Mouse (Mus musculus) kidney, postnatal 36 days (tissue): ENCODE data around the gene Mgat5.

Source experiments
- DNase-seq, 2 experiments: peaks; one replicate each; pipeline ENCODE4 v3.0.0; 2021 to 2022; ENCODE audit warnings: mixed read lengths in 2 of 2

Mgat5 gene

DNA sequence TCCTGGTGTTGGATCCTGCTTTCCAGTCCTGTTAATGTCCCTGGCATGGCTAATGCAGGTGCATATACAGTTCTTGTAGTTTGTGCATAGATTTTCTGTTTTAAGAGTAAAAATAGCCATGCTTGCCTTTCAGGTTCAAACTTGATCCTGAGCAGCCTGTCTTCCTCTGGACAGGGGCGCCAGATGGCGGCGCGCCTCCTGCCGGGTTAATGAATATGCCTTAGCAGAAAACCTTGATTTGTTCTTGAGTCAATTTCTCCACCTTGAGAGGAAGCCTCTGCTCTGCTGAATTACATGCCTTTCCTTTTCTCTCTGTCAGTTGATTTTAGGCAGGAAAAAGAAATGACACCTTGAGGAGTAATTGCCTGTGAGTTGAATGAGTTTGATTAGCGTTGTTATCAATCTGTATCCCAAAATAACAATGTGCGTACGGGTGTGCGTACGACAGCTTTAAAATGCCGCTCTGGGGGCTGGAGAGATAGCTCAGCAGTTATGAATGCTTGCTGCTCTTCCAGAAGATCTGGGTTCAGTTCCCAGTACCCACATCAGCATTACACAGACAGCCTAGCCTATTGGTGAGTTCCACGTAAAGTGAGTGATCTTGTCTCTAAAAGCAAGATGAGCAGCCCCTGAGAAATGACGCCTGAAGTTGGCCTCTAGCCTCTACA, 57.5 kb downstream of the Mgat5 start:
- peak; percentile 45 to 75 for DNase-seq

DNA sequence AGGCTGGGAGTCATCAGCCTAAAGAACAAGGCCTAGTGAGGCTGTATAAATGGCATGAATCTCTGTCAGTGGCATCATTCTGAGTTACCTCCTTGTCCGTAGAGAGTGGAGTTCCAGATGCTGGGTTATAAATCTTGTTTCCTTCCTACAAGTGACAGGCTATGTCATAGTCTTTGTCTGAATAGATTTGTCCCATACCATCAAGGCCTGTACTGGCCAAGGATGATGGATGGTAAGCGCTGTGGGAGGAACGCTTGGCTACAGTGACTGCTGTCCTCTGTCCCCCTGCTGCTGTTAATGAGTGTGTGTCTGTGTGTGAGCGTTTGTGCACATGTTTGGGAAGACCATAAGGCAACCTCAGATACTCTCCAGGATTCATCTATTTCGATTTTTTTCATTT, 63.2 kb downstream of the Mgat5 start:
- DNase-seq: no peak

DNA sequence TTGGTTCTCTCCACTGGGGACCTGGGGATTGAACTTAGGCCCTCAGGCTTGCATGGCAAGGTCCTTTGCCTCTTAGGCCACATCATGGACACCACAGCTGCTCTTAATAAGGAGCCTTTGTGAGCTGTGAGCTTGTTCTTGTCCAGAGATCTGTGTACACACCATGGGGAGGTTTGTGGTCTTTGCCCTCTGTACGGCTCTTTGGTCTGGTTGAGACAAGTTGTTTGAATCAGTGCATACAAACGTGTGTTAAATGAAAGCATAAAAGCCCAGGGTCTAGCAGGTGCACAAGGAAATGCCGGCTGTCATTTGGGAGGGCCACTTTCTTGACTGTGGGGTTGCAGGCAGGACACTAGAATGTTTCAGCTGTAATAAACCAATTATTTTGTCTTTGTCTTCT, 64.5 kb downstream of the Mgat5 start:
- DNase-seq: peak in 1 of 2 experiments; percentile 14

DNA sequence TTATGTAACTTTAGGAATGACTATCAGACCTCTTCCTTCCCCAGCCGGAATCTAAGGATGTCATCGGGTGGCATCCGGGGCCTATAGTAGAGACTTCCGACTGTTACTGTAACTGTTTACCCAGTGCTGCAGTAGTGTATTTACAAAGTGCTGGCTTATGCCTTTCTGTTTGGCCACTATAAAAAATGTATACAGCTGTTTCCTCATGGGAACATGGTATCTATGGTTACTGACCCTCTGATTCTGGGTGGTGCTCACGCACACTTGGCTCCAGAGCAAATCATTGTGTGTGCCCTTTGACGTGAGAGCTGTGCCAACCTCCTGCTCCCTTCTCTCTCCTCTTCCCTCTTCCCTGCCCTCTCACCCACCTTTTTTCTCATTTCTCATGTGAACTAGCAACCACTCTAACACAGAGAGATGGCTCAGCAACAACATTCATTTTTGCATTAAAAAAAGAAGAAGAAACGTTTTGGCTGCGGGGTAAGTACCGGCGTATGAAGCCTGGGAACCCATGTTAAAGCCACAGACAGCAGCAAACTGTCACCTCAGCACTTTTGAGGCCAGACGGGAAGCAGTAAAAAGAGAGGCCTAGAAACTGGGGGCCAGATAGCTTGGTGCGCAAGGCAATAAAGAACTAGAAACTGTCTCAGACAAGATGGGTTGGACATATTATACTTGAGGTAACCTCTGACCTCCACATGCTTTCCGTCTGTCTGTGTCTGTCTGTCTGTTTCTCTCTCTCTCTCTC, 65.6 kb downstream of the Mgat5 start:
- peak in 1 of 2 experiments; percentile 16 for DNase-seq

DNA sequence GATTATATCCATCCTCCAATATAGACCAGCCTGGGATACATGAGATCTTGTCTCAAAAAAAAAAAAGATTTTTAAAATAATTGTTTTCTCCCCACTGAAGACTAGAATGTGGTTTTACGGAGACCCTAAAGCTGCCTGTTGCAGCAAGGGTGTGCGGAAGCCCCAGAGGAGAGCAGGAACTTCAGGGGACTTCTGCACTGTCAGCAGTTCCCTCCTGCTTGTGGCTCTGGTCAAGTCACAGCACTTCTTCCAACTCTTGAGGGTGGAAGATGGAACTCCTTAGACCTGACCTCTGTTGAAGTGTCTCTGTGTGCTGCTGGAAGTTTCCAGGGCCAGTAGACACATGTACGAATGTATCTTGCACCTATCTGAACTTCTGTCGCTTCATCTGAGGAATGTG, 66.3 kb downstream of the Mgat5 start:
- peak in 1 of 2 experiments; percentile 18 for DNase-seq

DNA sequence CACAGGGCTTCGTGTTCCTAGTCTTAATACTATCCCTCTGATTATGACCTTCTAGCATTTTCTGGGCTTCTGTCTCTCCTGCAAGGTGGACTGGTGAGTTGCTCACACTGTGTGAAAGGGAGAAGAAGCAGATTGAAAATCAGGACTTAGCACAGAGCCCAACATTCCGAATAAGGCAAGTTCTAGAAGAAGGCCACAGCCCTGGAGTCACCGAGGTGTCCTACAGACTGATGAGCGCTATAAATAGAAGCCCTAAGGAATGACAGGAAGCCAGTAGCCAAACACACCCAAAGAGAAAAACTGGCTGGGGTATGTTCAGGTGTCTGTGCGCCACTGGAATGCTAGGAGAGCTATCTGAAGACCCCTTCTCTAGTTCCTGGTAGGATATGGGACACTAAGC, 68.5 kb downstream of the Mgat5 start:
- no peak for DNase-seq

DNA sequence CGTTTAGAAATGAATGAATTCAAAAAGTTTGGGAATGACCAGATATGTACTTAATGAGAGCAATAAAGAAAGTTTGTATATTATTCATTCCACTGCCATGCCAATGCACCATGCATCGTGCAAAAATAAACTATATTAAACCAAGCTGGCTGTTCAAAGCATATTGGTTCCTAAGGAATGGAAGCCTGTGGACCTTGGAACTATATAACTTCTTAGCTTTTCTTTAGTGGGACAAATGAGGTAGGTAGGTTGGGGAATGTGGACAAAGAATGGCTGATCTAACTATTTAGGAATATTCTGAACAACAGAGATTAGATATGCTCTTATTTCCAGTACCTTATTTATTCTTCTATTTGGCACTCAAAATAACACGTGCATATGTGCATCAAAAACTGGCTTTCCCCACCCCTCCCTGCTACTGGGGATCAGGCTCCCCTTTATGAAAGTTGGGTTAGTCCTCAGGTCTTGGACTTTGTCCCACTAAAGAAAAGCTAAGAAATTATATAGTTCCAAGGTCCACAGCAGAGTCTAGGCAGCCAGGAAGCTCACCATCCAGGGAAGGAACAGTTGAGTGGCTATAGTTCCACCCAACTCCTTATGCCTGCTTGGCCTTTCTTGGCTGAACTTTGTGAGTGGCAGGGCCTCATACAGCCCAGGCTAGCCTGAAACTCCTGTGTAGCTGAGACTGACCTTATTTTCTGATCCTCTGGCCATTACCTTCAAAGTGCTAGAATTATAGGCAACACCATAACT, 70.9 kb downstream of the Mgat5 start:
- DNase-seq: peak in 1 of 2 experiments; percentile 9

DNA sequence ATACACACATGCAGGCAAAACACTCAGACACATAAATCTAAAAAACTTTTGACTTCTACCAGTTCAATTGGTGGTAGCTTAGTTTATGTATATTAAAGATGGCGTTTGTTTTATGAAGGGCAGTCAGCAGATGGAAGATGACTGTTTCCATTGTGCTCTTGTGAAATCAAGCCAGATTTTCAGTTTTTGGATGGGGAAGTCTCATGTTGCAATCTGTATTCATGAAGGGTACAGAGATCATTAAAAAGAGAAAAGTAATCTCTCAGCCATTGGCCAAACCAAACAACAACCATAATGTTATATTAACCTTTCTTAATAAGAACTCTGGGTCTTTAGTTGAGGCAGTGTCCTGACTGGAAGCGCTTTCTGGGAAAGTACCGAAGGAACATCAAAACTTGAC, 73.3 kb downstream of the Mgat5 start:
- no peak for DNase-seq

DNA sequence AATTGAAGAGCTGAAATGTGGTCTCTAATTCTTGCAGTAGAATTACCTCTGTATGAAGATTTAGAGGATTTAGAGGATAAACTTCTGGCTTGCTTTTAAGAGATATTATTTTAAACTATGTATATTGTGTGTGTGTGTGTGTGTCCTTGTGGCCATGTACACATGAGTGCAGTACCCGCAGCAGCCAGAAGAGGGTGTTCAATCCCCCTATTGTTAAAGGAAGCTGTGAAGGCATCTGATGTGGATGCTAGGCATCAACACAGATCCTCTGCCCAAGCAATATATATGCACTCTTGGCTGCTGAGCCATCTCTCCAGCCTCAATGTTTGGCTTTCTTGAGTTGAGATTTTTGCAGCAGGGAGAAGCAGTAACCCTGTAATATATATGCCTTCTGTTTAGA, 75.4 kb downstream of the Mgat5 start:
- peak in 1 of 2 experiments; percentile 45 for DNase-seq

DNA sequence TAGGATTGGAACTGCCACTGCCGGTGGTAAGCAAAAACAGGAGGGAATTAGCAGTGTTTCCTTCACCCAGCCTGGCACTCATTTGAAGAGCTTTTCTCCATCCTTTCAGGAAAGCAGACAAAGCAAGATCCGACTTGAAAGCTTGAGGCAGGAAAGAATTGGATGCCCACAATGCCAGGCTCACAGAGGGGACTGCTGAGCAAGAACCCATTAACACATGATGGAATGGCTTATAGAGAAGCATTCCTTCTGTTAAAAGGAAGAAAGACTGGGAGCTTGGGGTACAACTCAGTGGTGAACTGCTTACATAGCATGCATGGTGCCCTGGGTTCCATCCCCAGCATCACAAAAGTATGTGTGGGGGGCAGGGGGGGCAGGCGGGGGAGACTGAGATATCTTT, 80.2 kb downstream of the Mgat5 start:
- DNase-seq: no peak

DNA sequence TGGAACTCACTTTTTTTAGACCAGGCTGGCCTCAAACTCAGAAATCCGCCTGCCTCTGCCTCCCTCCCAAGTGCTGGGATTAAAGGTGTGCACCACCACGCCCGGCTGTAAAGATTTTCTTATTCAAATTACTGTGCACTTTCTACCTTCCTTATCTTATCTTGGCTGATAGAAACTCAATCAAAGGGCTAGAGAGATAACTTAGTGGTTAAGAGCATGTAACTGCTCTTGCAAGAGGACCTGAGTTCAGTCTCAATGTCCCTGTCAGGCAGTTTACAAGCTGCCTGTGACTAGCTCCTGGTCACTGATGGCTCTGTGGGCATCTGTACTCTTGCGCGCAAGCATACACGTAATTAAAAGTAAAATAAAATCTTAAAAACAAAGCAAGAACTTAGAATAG, 82.7 kb downstream of the Mgat5 start:
- no peak for DNase-seq

DNA sequence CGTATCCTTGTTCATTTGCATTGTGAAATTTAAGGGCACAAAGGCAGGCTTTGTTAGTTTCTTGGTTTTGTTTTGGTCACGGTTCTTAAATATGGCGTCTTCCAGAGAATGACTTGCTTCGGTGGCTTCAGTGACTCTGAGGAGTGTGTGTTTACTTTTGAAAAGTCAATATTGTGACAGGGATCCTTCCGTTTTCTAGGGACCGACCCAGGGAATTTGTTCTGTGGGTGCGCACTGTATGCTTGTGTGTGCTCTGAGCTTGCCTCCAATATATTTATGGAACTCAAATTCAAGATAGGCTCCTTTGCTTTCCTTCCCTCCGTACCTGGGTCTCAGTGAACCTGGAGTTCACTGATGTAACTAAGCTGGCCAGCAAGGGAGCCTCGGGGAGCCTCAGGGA, 86.1 kb downstream of the Mgat5 start:
- DNase-seq: no peak

DNA sequence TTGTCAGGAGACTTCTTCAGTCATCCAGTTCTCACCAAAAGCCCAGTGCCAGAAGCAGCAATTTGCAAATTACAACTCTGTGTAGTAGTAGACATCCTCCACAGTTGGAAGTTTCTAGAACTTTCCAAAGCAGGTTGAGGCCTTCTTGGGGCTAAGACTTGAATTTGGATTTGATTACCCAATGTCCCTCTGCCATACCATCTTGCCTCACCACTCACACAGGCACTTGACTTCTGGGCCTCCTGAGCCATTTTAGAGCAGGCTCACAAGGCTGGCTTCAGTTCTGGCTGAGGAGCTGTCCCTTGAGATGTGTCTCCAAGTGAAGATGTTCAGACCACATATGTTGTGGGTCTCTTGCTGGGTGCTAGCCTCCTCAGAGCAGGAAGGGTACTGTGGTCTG, 86.9 kb downstream of the Mgat5 start:
- no peak for DNase-seq

DNA sequence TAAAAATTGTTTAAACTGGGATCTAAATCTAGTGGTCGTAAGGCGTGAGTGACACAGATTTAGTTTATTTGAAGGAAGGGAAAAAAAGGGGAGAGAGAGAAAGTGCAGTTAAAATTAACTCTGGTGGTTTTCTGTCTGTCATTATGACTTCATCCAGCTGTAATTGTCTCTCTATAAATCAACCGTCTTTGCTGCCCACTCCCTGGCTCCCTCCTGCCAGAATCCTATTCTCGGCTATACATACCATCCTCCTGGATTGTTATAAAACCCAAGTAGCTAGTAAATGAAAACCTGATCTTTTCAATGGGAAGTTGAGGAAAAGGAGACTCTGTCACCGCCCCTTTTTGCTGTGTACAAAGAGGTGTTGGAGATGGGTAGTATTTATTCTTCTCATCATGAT, 88.5 kb downstream of the Mgat5 start:
- DNase-seq: no peak

DNA sequence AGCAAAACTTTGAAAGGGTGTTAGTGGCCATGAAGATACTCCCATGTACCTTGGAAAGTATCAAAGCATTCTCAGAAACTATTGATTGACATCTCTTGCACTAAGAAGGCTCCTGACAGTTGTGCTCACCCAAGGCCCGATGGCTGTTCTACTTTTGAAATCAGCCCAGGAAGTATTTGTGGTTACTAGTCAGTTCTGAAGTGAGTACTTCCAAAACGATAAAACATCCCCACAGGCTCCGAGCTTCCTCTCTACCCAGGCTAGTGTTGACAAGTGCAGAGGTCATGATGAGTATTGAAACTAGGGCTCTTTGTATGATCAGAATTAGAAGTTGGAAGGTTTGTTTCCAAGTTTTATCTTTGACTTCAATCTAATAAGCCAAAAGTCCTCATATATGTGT, 92.0 kb downstream of the Mgat5 start:
- no peak for DNase-seq

DNA sequence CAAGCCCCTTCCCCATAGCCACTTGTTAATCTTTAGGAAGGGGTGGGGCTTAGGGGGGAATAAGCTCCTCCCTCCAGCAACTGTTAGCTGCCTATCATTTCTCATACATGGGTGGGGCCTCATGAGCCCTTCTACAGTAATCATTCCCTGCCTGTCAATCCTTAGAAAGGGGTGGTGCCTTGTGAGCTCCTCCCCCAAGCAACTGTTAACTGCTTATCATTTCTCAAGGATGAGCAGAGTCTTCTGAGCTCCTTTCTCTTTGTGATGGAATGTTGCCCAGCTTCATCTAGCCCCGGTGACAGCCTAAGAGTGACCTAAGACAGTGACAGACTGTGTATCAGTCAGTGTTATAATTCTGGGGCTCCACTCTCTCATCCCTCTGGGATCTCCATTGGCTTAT, 95.0 kb downstream of the Mgat5 start:
- no peak for DNase-seq

DNA sequence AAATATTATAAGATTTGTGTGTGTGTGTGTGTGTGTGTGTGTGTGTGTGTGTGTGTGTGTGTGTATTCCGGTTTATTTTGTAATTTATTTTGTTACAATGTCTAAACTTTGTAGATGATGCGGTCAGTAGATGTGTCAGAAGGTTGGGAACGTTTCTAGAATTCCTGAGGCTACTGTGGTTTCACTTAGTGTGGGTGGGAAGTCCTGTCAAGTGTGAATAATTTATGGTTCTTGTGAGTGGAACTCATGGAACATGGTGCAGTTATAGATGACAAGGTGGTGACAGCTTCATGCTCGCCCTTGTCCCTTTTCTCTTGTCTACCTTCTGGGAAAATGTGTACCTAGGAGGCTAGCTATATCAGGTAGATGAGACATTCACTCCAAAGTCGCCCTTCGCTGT, 96.2 kb downstream of the Mgat5 start:
- DNase-seq: no peak

DNA sequence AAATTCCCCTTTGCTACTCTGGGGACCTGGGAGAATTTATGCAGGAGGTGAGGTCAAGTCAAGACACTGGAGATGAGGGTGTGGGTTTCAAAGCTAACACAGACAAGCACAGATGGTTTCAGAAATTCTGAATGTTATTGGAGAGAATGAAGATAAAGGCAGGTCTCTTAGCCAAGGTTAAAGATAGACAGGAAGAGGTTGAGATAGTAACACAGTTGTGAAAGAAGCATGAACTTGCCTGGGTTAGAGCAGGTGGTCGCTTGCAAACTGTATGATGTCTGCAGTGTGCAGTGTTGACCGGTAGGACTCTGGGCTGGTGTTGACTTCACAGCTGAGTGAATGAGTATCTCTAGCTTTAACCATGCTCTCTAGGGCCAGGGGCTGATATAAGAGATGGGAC, 97.8 kb downstream of the Mgat5 start:
- DNase-seq: no peak

DNA sequence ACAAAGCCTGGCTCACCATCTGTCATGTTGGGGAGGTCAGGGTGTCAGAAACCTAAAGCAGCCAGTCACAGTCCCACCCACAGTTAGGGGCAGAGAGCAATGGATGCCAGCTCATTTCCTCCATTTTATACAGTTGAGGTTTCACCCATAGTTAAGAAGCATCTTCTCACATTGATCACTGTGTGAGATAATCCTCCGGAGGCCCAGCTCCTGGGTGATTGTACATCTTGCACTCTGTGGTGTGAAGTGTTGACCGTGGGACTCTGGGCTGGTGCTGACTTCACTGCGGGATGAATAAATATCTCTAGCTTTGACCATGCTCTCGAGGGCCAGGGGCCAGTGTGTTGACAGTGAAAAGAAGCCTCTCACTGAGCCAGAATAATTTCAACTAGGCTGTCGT, 99.0 kb downstream of the Mgat5 start:
- no peak for DNase-seq

DNA sequence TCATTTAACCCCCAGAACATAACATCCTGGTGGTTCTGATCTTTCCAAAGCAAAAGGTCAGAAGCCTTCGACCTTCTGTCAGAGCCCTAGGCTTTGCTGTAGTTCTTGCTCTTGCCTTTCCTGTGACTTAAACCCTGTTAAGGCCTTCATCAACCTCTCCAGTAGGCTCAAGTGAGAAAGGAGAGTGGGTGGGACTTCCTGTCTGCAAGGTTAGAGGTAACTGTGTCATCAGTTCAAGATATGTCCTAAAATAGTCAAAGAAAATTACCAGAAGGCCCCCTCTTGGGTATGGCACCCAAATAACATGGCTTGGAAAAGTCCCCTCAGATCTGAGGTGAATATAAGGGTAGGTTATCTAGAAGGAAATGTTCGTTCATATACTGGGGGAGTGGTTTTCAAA, 99.5 kb downstream of the Mgat5 start:
- DNase-seq: no peak

DNA sequence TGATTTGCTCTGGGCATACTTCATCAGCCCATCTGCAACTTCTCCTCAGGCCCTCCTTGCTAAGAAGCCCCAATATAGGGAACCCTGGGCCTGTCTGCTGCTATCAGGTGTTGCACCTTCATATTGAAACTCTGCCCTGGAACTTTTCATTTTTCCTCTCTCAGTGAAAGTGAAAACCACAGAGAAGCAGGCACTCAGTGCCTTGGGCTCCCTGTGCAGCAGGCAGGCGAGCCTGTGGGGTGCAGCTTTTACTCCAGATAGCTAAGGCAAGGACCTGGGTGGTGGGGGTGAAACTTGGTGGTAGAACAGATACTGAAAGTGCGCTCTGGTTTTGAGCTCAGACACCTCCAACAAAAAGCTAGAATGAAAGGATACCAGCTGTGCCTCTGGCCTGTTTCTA, 100.8 kb downstream of the Mgat5 start:
- DNase-seq: no peak

DNA sequence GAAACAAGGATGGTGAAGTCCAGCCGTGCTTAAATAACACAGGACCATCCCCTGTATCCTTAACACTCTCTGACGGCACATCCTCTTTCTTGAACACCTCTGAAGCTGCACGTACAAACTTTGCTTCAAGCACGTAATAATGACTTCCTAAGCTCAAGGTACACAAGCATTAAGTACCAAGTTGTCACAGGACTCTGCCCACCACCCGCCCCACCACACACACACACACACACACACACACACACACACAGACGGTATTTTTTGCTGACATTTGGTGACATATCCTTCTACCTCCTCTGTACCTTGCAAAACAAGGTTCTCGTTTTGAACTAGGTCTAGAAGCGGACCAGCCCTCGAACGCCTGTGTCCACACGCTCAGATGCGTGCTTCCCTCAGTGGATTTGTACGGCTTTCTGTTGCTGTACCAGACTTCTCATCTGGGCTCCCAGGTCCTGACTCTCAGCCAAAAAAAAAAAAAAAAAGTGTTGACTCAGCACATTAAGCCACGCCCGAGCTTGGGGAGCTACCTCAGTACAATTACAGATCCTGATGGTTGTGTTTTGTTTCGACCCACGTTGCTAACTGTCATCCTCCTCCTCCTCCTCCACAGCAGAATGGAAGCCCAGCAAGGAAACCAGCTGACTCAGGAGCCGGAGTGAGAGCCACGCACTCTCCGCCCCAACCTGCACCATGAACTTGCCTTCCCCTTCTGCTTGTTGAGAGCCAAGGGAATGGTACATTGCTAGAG, 101.4 kb downstream of the Mgat5 start:
- DNase-seq: peak in 1 of 2 experiments; percentile 30

DNA sequence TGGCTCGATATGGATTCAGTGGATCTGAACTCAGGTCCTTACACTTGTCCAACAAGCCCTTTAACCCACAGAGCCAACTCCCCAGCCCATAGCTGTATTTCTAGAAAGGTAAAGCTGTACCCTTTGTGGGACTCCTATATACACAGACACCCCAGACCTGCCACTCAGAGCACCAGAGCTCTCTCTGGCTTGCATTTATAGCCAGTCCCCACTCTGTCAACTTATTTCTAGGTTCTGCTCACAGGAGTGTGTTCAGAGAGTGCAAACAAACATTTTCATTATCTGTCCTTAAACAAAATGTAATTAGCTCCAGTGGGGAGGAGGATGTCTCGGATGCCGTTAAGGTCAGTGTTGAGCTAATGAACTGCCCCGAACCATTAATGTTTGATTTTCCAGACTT, 102.5 kb downstream of the Mgat5 start:
- DNase-seq: no peak
